16 mouse cellular contexts compared by ENCODE assay signal in genomic region chr9:75160525-75160924, GRCm38 (mm10).
DNase-seq lines count a peak whose midpoint lies in the region.
"Had no signal": no experiment of that assay in that cellular context is flagged by ENCODE, and none has a peak within 500 bp of the region (broad histone marks: within the 10 kb centered on the region; RNA-seq: fewer than 3 reads in every experiment).

No protein-coding gene starts in this region.

- WGBS in heart, embryonic 10.5 days: 87% methylated on average over 6 of the region's 6 CpGs
- 17% methylated on average over 5 of the region's 6 CpGs for WGBS in macrophage (ENCODE audit: missing documents)

- H3K4me3 ChIP-seq in heart, embryonic 10.5 days: no peak overlapping the region
- H3K4me3 ChIP-seq in macrophage (ENCODE audit: inconsistent target): no peak overlapping the region
- H3K4me3 ChIP-seq: forebrain, embryonic 15.5 days; limb, embryonic 12.5 days; midbrain, embryonic 15.5 days; neural tube, embryonic 12.5 days had no signal

- H3K4me1 ChIP-seq in heart, embryonic 10.5 days: peaks cover 4% of the 10 kb centered on the region; the same call in 1 of the 2 replicates
- H3K4me1 ChIP-seq: forebrain, embryonic 15.5 days; limb, embryonic 12.5 days; midbrain, embryonic 15.5 days; neural tube, embryonic 12.5 days had no signal

- H3K27ac ChIP-seq in heart, embryonic 10.5 days: no peak overlapping the region
- peak overlapping the region; percentile 48 for H3K27ac ChIP-seq in macrophage
- H3K27ac ChIP-seq: forebrain, embryonic 15.5 days; hindbrain, embryonic 14.5 days; limb, embryonic 12.5 days; midbrain, embryonic 15.5 days; neural tube, embryonic 12.5 days had no signal

- peak; percentile 3 to 51 for DNase-seq in heart, adult 9 months (ENCODE audit: low spot score in 2 of 2)
- DNase-seq in heart, embryonic 10.5 days (ENCODE audit: low spot score): no peak
- DNase-seq in lung, postnatal 25 days (ENCODE audit: low spot score): peak; percentile 5
- no peak for DNase-seq in lung, postnatal 36 days
- peak; percentile 73 for DNase-seq in splenic B cell, adult 2 months (ENCODE audit: low read depth, low spot score)
- no peak for DNase-seq in cerebellum, adult 9-11 months
- DNase-seq in retina, embryonic 14.5 days (ENCODE audit: low spot score): no peak
- DNase-seq: cerebellum, postnatal 25 days; kidney, adult 2 months; retina, postnatal 1 day had no signal

- H3K27me3 ChIP-seq in heart, embryonic 10.5 days (ENCODE audit: insufficient read depth, poor library complexity, severe bottlenecking): no peaks in the 10 kb centered on the region
- no peaks in the 10 kb centered on the region for H3K27me3 ChIP-seq in splenic B cell, adult 2 months (ENCODE audit: control insufficient read depth, insufficient read depth, low read length, poor library complexity, severe bottlenecking)
- H3K27me3 ChIP-seq: forebrain, embryonic 15.5 days; limb, embryonic 12.5 days; midbrain, embryonic 15.5 days; neural tube, embryonic 12.5 days had no signal

- peaks cover 23% of the 10 kb centered on the region for H3K36me3 ChIP-seq in heart, embryonic 10.5 days
- peaks cover 51% of the 10 kb centered on the region for H3K36me3 ChIP-seq in macrophage (ENCODE audit: inconsistent target)
- no peaks in the 10 kb centered on the region for H3K36me3 ChIP-seq in splenic B cell, adult 2 months (ENCODE audit: control insufficient read depth, insufficient read depth, low read length, poor library complexity, severe bottlenecking)

- H3K9me3 ChIP-seq in heart, embryonic 10.5 days: no peaks in the 10 kb centered on the region
- H3K9me3 ChIP-seq: forebrain, embryonic 15.5 days; limb, embryonic 12.5 days; midbrain, embryonic 15.5 days; neural tube, embryonic 12.5 days had no signal

- H3K79me2 ChIP-seq in macrophage (ENCODE audit: inconsistent target): peaks cover 16% of the 10 kb centered on the region; the same call in 1 of the 2 replicates

Comparison
In these comparisons a context has a peak if more than half of its experiments do, and no peak if none do; other contexts are left out.
1. DNase-seq: peak in heart, adult 9 months (2 of 2), lung, postnatal 25 days (single experiment) and splenic B cell, adult 2 months (single experiment); none in heart, embryonic 10.5 days (single experiment), lung, postnatal 36 days (single experiment), cerebellum, adult 9-11 months (single experiment) and retina, embryonic 14.5 days (single experiment).